Mouse (Mus musculus): ENCODE results near the gene Zic2.

- no peak for TF ChIP-seq CTCF (IDR thresholded peaks at IDR 0.05)
- no peak for TF ChIP-seq EP300 (IDR thresholded peaks at IDR 0.05; ENCODE audit: insufficient read depth, low read depth, low read length)
- no peak for TF ChIP-seq POLR2A (IDR thresholded peaks at IDR 0.05; ENCODE audit: insufficient read depth, low read depth, low read length)
Observed at GRCm38 (mm10) chr14:122427204-122427560, 48.1 kb upstream of the Zic2 start.
